Mouse (Mus musculus): ENCODE results near the gene Qrich1.
A peak's percentile ranks its signal among the peaks of the same experiment; 100 is the strongest.

- TF ChIP-seq CTCF (IDR thresholded peaks at IDR 0.05) (peak; percentile 45), POLR2A (IDR thresholded peaks at IDR 0.05; ENCODE audit: insufficient read depth, low read depth, low read length) (peak; percentile 77)
Measured at GRCm38 (mm10) chr9:108516380-108517251, at the start of gene Qrich1.
